Mouse (Mus musculus) heart, postnatal 0 days (tissue): ENCODE results near the gene Ptprb. TPM values are rescaled to one million over a fixed set of nuclear protein-coding genes. Genes with fewer than 3 reads are reported as not detected.
A peak's percentile ranks its signal among the peaks of the same experiment; 100 is the strongest.

Experiments
- ATAC-seq: fragments of 200-750 bp; cut with Nextera tagmentation; 2 replicates; pipeline ENCODE4 v1.8.0; 2017; ENCODE audit warnings: low read depth, moderate number of reproducible peaks, moderate library complexity; ENCODE audit not compliant: insufficient read depth
- DNase-seq: peaks from one replicate; pipeline ENCODE4 v3.0.0-alpha.2; 2016; ENCODE audit warnings: low spot score
- H3K27ac ChIP-seq: fragments of 300-500 bp; sonication (generic); 2 replicates; pipeline ENCODE4 v1.5.1; 2014; ENCODE audit warnings: low read depth, mild to moderate bottlenecking
- H3K27me3 ChIP-seq: fragments of 300-500 bp; sonication (generic); 2 replicates; pipeline ENCODE4 v1.6.1; 2014; ENCODE audit warnings: low read length, mixed read lengths; ENCODE audit not compliant: control insufficient read depth, insufficient read depth
- H3K36me3 ChIP-seq: fragments of 300-500 bp; sonication (generic); replicated peaks from 2 replicates; pipeline ENCODE4 v1.6.1; 2014; ENCODE audit warnings: low read length, mixed read lengths; ENCODE audit not compliant: control insufficient read depth, insufficient read depth
- H3K4me1 ChIP-seq: fragments of 300-500 bp; sonication (generic); 2 replicates; pipeline ENCODE4 v1.6.1; 2014; ENCODE audit warnings: antibody characterized with exemption; ENCODE audit not compliant: control insufficient read depth, insufficient read depth
- H3K4me2 ChIP-seq: fragments of 300-500 bp; sonication (generic); 2 replicates; pipeline ENCODE4 v1.6.1; 2014; ENCODE audit warnings: low read depth, mild to moderate bottlenecking, low read length, moderate library complexity
- H3K4me3 ChIP-seq: fragments of 300-500 bp; sonication (generic); 2 replicates; pipeline ENCODE4 v1.5.1; 2014; ENCODE audit warnings: low read depth, low read length
- H3K9ac ChIP-seq: fragments of 300-500 bp; sonication (generic); replicated peaks from 2 replicates; pipeline ENCODE4 v1.6.1; 2014; ENCODE audit warnings: low read depth, low read length, mixed read lengths
- H3K9me3 ChIP-seq: fragments of 300-500 bp; sonication (generic); replicated peaks from 2 replicates; pipeline ENCODE4 v1.6.1; 2016; ENCODE audit warnings: low read length; ENCODE audit not compliant: control insufficient read depth
- CTCF ChIP-seq: IDR thresholded peaks from 2 replicates; pipeline ENCODE4 v1.5.1; 2016; ENCODE audit warnings: antibody characterized with exemption, control low read depth, low read depth
- EP300 ChIP-seq: IDR thresholded peaks from 2 replicates; pipeline ENCODE4 v1.6.1; 2016; ENCODE audit warnings: antibody characterized with exemption, low read depth
- WGBS: fragments of 180-500 bp; shearing (Covaris S2); extraction: QIAGEN DNeasy Blood & Tissue Kit; methylation state at CpG from one replicate; pipeline ENCODE4 v1.1.7; 2014; 5-methylcytosine and 5-hydroxymethylcytosine counted together
- polyA plus RNA-seq: library from polyadenylated mRNA; unstranded; fragments of >200 nt; fragmentation: Nextera tagmentation; extraction: Ambion mirVana; gene quantifications from 2 replicates; pipeline ENCODE4 v1.2.1, GENCODE M21; 2015
- total RNA-seq: library from RNA; depleted of rRNA; stranded (reverse); fragments of >200 nt; gene quantifications from 2 replicates; pipeline ENCODE4 v1.2.3, GENCODE M21; 2014; ENCODE audit warnings: low replicate concordance; rRNA removed

The Ptprb gene
- total and polyA plus RNA-seq, 2 experiments from 2014 or later, result 6.9 to 22.3 TPM

- DNase-seq (no peak), ATAC-seq (no peak)
- no peak overlapping the region for H3K27ac ChIP-seq
- H3K27me3 ChIP-seq, result no peaks in the 10 kb centered on the region
- no peak overlapping the region for H3K9ac ChIP-seq
- H3K4me3 ChIP-seq, result no peak overlapping the region
- no peak overlapping the region for H3K4me2 ChIP-seq
- WGBS, result 60% methylated on average over 7 of the region's 7 CpGs
- H3K36me3 ChIP-seq, result no peaks in the 10 kb centered on the region
- TF ChIP-seq EP300 (no peak), CTCF (no peak)
- 0 out of 2 replicates have a peak, but pooled peaks cover 3% of the 10 kb centered on the region for H3K9me3 ChIP-seq
- no peaks in the 10 kb centered on the region for H3K4me1 ChIP-seq
Measured at GRCm38 (mm10) chr10:116426176-116426575, 150.9 kb downstream of the Ptprb start.

- ATAC-seq (no peak), DNase-seq (no peak)
- WGBS, result 87% methylated on average over 26 of the region's 26 CpGs
- H3K27ac ChIP-seq, result no peak overlapping the region
- no peak for TF ChIP-seq CTCF
- 0 out of 2 replicates have a peak, but pooled peaks cover 3% of the 10 kb centered on the region for H3K9me3 ChIP-seq
- no peaks in the 10 kb centered on the region for H3K27me3 ChIP-seq
- no peak overlapping the region for H3K4me3 ChIP-seq
- H3K36me3 ChIP-seq, result no peaks in the 10 kb centered on the region
- H3K4me1 ChIP-seq, result 0 out of 2 replicates have a peak, but pooled peaks cover 3% of the 10 kb centered on the region
- no peak overlapping the region for H3K9ac ChIP-seq
- no peak overlapping the region for H3K4me2 ChIP-seq
Measured at GRCm38 (mm10) chr10:116428026-116428780, 152.9 kb downstream of the Ptprb start.

- Histone ChIP-seq H3K27ac (no peak overlapping the region), H3K36me3 (no peaks in the 10 kb centered on the region), H3K9me3 (no peaks in the 10 kb centered on the region), H3K4me3 (no peak overlapping the region), H3K4me1 (0 out of 2 replicates have a peak, but pooled peaks cover 3% of the 10 kb centered on the region), H3K4me2 (no peak overlapping the region), H3K9ac (no peak overlapping the region), H3K27me3 (no peaks in the 10 kb centered on the region)
- no peak for TF ChIP-seq CTCF
- TF ChIP-seq EP300, result no peak
- peak; percentile 47; the same call in 1 of the 2 replicates for ATAC-seq
- WGBS, result 57% methylated on average over 7 of the region's 7 CpGs
- no peak for DNase-seq
Measured at GRCm38 (mm10) chr10:116432421-116432820, 157.1 kb downstream of the Ptprb start.

- DNase-seq (no peak), ATAC-seq (no peak)
- Histone ChIP-seq H3K27ac (no peak overlapping the region), H3K4me1 (0 out of 2 replicates have a peak, but pooled peaks cover 3% of the 10 kb centered on the region), H3K4me3 (no peak overlapping the region), H3K9ac (no peak overlapping the region), H3K36me3 (no peaks in the 10 kb centered on the region), H3K27me3 (no peaks in the 10 kb centered on the region), H3K4me2 (no peak overlapping the region), H3K9me3 (peaks cover 12% of the 10 kb centered on the region)
- TF ChIP-seq CTCF (no peak), EP300 (no peak)
- 84% methylated on average over 12 of the region's 12 CpGs for WGBS
Measured at GRCm38 (mm10) chr10:116435455-116435854, 160.1 kb downstream of the Ptprb start.

Other genes with a start within 250 kb of the Ptprb start
- not detected in 2 replicates for gene 4933416C03Rik, start 161.6 kb upstream of the Ptprb start, total RNA-seq
- gene 4933416C03Rik, start 161.6 kb upstream of the Ptprb start, polyA plus RNA-seq, result not detected in 2 replicates
- 6.8 and 14.5 TPM in 2 replicates for gene Kcnmb4, start 198.4 kb downstream of the Ptprb start, total RNA-seq
- 1.00 and 1.3 TPM in 2 replicates for gene Kcnmb4, start 198.4 kb downstream of the Ptprb start, polyA plus RNA-seq